Mouse (Mus musculus) intestine, postnatal 0 days (tissue): Measurements from ENCODE around the gene Olfr311. TPM values are rescaled to one million over a fixed set of nuclear protein-coding genes. Genes with fewer than 3 reads are reported as not detected.
"Not testable (repeated sequence)": the region's sequence is repeated elsewhere in the genome, so short reads cannot be mapped to it uniquely, and the experiment has no call there.

Source experiments
- ATAC-seq: fragments of 200-750 bp; cut with Nextera tagmentation; 2 replicates; pipeline ENCODE4 v1.8.0; 2017; ENCODE audit warnings: mild to moderate bottlenecking, moderate TSS enrichment, moderate library complexity
- H3K27ac ChIP-seq: fragments of 300-500 bp; sonication (generic); 2 replicates; pipeline ENCODE4 v1.5.1; 2014; ENCODE audit warnings: mild to moderate bottlenecking, low read depth, low read length, moderate library complexity
- H3K27me3 ChIP-seq: fragments of 300-500 bp; sonication (generic); replicated peaks from 2 replicates; pipeline ENCODE4 v1.6.1; 2014; ENCODE audit warnings: low read length, mixed read lengths; ENCODE audit not compliant: control insufficient read depth, insufficient read depth
- H3K36me3 ChIP-seq: fragments of 300-500 bp; sonication (generic); 2 replicates; pipeline ENCODE4 v1.6.1; 2014; ENCODE audit warnings: mild to moderate bottlenecking, moderate library complexity; ENCODE audit not compliant: control insufficient read depth, insufficient read depth
- H3K4me1 ChIP-seq: fragments of 300-500 bp; sonication (generic); replicated peaks from 2 replicates; pipeline ENCODE4 v1.6.1; 2014; ENCODE audit warnings: antibody characterized with exemption, low read length, mixed read lengths; ENCODE audit not compliant: control insufficient read depth, insufficient read depth
- H3K4me2 ChIP-seq: fragments of 300-500 bp; sonication (generic); replicated peaks from 2 replicates; pipeline ENCODE4 v1.6.1; 2014; ENCODE audit warnings: low read depth, mild to moderate bottlenecking, moderate library complexity
- H3K4me3 ChIP-seq: fragments of 300-500 bp; sonication (generic); 2 replicates; pipeline ENCODE4 v1.5.1; 2014; ENCODE audit warnings: low read depth, low read length
- H3K9ac ChIP-seq: fragments of 300-500 bp; sonication (generic); 2 replicates; pipeline ENCODE4 v1.6.1; 2014; ENCODE audit warnings: mild to moderate bottlenecking, low read depth, low read length
- H3K9me3 ChIP-seq: fragments of 300-500 bp; sonication (generic); 2 replicates; pipeline ENCODE4 v1.6.1; 2016; ENCODE audit warnings: mixed run types; ENCODE audit not compliant: control insufficient read depth
- CTCF ChIP-seq: sonication (generic); IDR thresholded peaks from 2 replicates; pipeline ENCODE4 v1.5.1; 2016; ENCODE audit warnings: low read depth, mild to moderate bottlenecking, control low read depth, antibody characterized with exemption, moderate library complexity
- WGBS: fragments of 180-500 bp; shearing (Covaris S2); extraction: QIAGEN DNeasy Blood & Tissue Kit; methylation state at CpG from one replicate; pipeline ENCODE4 v1.1.7; 2014; 5-methylcytosine and 5-hydroxymethylcytosine counted together
- polyA plus RNA-seq: library from polyadenylated mRNA; unstranded; fragments of >200 nt; fragmentation: Nextera tagmentation; extraction: Ambion mirVana; gene quantifications from 2 replicates; pipeline ENCODE4 v1.2.1, GENCODE M21; 2015

The Olfr311 gene
- not detected in 2 replicates for polyA plus RNA-seq

GRCm38 (mm10) chr11:58838951-58839350 lies at the start of gene Olfr311:
TSS of gene Olfr311 (plus strand) at chr11:58839251.
- not testable (repeated sequence) for H3K4me3 ChIP-seq, H3K9me3 ChIP-seq, ATAC-seq, H3K36me3 ChIP-seq, H3K4me2 ChIP-seq, H3K9ac ChIP-seq, H3K27me3 ChIP-seq, H3K4me1 ChIP-seq, H3K27ac ChIP-seq

- Histone ChIP-seq H3K4me3 (no peak overlapping the region), H3K27me3 (no peaks in the 10 kb centered on the region), H3K9me3 (no peaks in the 10 kb centered on the region), H3K4me2 (no peak overlapping the region), H3K4me1 (no peaks in the 10 kb centered on the region), H3K9ac (no peak overlapping the region), H3K36me3 (no peaks in the 10 kb centered on the region), H3K27ac (no peak overlapping the region)
- ATAC-seq = no peak
- TF ChIP-seq CTCF = no peak
- WGBS = 20% methylated on average over 3 of the region's 3 CpGs
Measured at GRCm38 (mm10) chr11:58789532-58789931, 49.5 kb upstream of the Olfr311 start.

- ATAC-seq = no peak
- 39% methylated on average over 2 of the region's 2 CpGs for WGBS
Measured at GRCm38 (mm10) chr11:58790053-58790452, 49.0 kb upstream of the Olfr311 start.

DNA sequence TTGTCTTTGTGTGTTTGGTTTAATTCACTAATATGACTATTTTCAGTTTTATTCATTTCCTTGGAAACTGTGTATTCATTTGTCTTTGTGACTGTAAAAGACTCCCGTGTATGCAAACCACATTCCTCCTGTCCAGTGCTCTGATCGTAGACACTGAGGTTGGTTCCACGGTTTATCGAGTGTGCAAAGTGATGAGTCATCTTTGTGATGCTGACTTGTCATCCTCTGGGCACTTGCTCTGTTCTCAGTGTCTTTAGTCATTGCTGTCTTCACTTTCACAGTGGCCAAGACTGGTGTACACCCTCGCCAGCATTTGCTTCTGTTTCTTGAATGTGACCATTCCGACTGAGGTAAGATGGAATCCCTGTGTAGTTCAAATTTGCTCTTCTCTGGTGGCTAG lies 48.4 kb upstream of the Olfr311 start:
- Histone ChIP-seq H3K9ac (no peak overlapping the region), H3K9me3 (no peaks in the 10 kb centered on the region)
- TF ChIP-seq CTCF = no peak

More at GRCm38 (mm10) chr11:58790053-58790452, 49.0 kb upstream of the Olfr311 start:
- Histone ChIP-seq H3K36me3 (no peaks in the 10 kb centered on the region), H3K4me3 (no peak overlapping the region), H3K9ac (no peak overlapping the region), H3K27ac (no peak overlapping the region), H3K4me1 (no peaks in the 10 kb centered on the region), H3K4me2 (no peak overlapping the region), H3K27me3 (no peaks in the 10 kb centered on the region), H3K9me3 (no peaks in the 10 kb centered on the region)
- no peak for TF ChIP-seq CTCF

DNA sequence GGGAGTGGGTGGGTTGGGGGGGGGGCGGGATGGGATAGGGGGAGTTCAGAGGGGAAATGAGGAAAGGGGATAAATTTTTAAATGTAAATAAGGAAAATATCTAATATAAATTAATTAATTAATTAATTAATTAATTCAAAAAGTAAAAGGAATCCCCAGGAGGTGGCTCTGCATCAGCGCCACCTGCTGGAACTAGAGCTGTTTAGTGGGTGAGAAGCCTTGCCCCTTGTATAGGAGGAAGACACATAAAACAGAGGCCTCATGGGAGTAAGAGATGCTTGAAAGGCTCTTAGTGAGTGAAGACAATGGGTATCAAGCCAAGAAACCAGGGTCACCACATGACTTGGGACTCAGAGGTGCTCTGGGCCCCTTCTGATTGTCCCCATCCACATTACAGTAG lies 43.2 kb upstream of the Olfr311 start:
- 94% methylated on average over 2 of the region's 2 CpGs for WGBS
- Histone ChIP-seq H3K4me3 (no peak overlapping the region), H3K27me3 (no peaks in the 10 kb centered on the region), H3K4me2 (no peak overlapping the region), H3K9me3 (no peaks in the 10 kb centered on the region), H3K36me3 (no peaks in the 10 kb centered on the region), H3K27ac (no peak overlapping the region), H3K9ac (no peak overlapping the region), H3K4me1 (no peaks in the 10 kb centered on the region)
- peak; percentile 31 for TF ChIP-seq CTCF
- no peak for ATAC-seq

More for the DNA sequence above, 48.4 kb upstream of the Olfr311 start:
- Histone ChIP-seq H3K27ac (no peak overlapping the region), H3K4me3 (no peak overlapping the region), H3K4me1 (no peaks in the 10 kb centered on the region), H3K27me3 (no peaks in the 10 kb centered on the region), H3K4me2 (no peak overlapping the region), H3K36me3 (no peaks in the 10 kb centered on the region)
- ATAC-seq = no peak
- 70% methylated on average over 6 of the region's 6 CpGs for WGBS

DNA sequence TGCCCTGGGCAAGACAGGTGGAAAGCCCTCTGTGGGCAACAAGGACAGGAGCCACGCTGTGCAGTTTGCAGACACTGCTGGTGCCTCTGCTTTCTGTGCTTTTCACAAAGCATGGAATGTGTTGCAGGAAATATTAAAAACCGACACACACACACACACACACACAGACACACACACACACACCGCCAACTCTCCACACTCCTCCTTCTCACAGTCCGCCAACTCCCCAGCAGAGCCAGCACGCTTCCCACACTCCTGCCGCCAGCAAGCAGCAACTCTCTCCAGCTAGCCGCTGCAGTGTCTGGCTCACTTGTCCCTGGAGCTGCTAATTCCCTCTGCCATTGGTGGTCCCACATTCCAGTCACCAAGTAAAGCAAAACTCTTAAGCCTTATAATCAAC lies 42.2 kb upstream of the Olfr311 start:
- H3K9me3 ChIP-seq = no peaks in the 10 kb centered on the region
- H3K9ac ChIP-seq = no peak overlapping the region
- no peak for TF ChIP-seq CTCF
- no peak for ATAC-seq
- no peak overlapping the region for H3K27ac ChIP-seq
- H3K27me3 ChIP-seq = no peaks in the 10 kb centered on the region
- no peaks in the 10 kb centered on the region for H3K36me3 ChIP-seq
- no peak overlapping the region for H3K4me3 ChIP-seq
- WGBS = 73% methylated on average over 7 of the region's 7 CpGs
- H3K4me2 ChIP-seq = no peak overlapping the region
- 0 out of 2 replicates have a peak, but pooled peaks cover 2% of the 10 kb centered on the region for H3K4me1 ChIP-seq

DNA sequence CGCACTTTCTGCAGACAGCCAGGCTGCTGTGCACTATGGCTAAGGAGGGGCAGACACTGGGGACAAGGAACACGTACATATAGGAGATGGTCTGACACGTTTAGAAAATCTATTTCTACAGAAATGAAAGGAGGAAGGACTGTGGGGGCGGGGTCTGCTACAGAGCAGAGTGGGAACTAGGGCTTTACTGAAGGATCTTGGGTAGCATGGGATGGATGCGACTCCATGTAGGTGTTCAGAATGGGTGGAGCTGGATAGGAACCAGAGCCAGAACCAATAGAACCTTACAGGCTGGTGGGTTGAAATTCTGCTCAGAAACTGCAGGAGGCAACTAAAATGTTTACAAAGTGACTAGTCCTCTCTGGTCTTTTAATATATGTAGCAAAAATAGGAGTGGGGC lies 39.3 kb upstream of the Olfr311 start:
- Histone ChIP-seq H3K9me3 (no peaks in the 10 kb centered on the region), H3K36me3 (no peaks in the 10 kb centered on the region), H3K27ac (no peak overlapping the region), H3K4me2 (no peak overlapping the region), H3K4me1 (0 out of 2 replicates have a peak, but pooled peaks cover 2% of the 10 kb centered on the region), H3K27me3 (no peaks in the 10 kb centered on the region), H3K9ac (no peak overlapping the region), H3K4me3 (no peak overlapping the region)
- no peak for TF ChIP-seq CTCF
- no peak for ATAC-seq
- 74% methylated on average over 5 of the region's 5 CpGs for WGBS
